Mouse (Mus musculus): ENCODE measurements around the gene Usp42. TPM values are rescaled to one million over a fixed set of nuclear protein-coding genes. Genes with fewer than 3 reads are reported as not detected.

Gene Usp42
- polyA plus RNA-seq, 1 experiment from 2014 or later: 29.1 TPM

DNA sequence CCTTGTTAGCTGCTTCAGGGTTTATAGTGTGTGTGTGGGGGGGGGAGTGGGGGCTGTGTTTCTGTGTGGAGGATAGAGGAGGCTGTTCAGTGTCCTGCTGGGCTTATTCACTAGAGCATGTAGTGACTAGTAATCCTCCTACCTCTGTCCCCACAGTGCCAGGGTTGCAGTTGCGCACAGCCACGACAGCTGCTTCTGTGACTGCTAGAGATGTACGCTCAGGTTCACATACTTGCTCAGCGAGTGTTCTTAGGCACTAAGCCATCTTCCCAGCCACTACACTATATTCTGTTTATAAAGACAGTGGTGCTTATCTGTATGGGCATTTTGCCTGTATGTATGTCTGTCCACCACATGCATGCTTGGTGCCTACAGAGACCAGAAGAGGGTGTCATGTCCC is 54.7 kb downstream of the Usp42 start:
- ATAC-seq (ENCODE audit: low FRiP score): no peak
- 68% methylated on average over 4 of the region's 4 CpGs for WGBS

DNA sequence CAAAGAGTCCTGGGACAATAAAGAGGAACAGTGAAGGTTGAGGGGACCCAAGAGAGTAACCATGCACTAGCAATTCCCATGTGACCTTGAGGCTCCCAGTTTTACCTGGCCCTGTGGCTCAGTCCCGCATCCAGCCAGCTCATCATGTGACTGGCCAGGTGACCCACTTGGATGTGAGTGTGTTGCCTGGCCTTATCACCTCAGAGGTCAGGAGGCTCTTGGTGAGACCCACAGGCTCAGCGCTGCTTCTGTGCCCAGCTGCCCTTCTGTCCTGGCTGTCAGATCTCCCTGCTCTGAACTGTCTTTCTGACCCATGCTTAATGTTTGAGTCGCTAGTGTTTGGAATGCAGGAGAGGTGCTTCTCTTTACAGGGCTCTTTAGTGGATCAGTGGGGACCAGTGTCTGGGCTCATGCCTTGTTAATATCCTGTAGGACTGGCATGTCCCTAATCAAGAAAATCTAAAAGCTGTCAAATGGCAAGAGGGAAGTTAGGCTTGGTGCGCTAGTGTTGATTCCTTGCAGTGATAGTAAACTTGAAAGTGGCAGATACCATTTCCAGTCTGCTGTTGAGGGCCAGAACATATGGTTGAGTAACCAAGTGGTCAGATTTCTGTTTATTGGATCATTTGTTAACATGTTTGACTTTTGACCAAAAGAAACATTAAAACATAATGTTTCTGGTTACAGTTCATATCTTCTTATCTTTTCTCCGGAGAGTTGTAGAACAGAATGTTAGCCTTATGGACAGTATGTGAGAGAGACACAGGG is 55.7 kb downstream of the Usp42 start:
- Histone ChIP-seq H3K4me2 (replicated peaks) (no peak overlapping the region), H3K9me3 (ENCODE audit: control insufficient read depth, low read length) (no peaks in the 10 kb centered on the region), H3K36me3 (replicated peaks; ENCODE audit: control insufficient read depth, insufficient read depth) (no peaks in the 10 kb centered on the region), H3K27ac (no peak overlapping the region), H3K4me3 (replicated peaks; ENCODE audit: low read length) (no peak overlapping the region), H3K4me1 (replicated peaks; ENCODE audit: control insufficient read depth, insufficient read depth, low read length) (no peaks in the 10 kb centered on the region), H3K9ac (no peak overlapping the region), H3K27me3 (ENCODE audit: control insufficient read depth, insufficient read depth, low read length) (no peaks in the 10 kb centered on the region)
- WGBS: 89% methylated on average over 5 of the region's 5 CpGs
- no peak for ATAC-seq (ENCODE audit: low FRiP score)
- DNase-seq (ENCODE audit: low spot score): no peak

More for the DNA sequence above, 54.7 kb downstream of the Usp42 start:
- Histone ChIP-seq H3K4me1 (replicated peaks; ENCODE audit: control insufficient read depth, insufficient read depth, low read length) (no peaks in the 10 kb centered on the region), H3K4me3 (replicated peaks; ENCODE audit: low read length) (no peak overlapping the region), H3K27ac (no peak overlapping the region), H3K9me3 (ENCODE audit: control insufficient read depth, low read length) (no peaks in the 10 kb centered on the region), H3K4me2 (replicated peaks) (no peak overlapping the region), H3K9ac (no peak overlapping the region), H3K27me3 (ENCODE audit: control insufficient read depth, insufficient read depth, low read length) (no peaks in the 10 kb centered on the region), H3K36me3 (replicated peaks; ENCODE audit: control insufficient read depth, insufficient read depth) (no peaks in the 10 kb centered on the region)
- no peak for DNase-seq (ENCODE audit: low spot score)

DNA sequence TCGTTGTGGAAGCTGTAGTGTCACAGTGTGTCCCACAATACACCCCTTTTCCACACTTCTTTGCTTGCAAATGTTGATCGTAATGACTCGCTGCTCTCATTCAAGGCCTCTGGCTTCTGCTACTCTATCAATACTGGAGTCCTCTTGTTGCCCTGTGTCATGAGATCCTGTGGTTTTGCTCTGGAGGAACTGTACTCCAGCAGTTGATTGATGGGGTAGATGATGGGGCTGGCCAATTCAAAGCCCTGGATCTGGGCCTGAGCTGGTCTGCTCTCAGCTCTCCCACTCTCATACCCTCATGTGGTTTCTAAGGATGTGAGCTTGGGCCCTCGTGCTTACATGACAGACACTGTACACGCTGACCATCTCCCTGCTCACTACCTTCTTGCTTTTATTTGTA is 57.5 kb downstream of the Usp42 start:
- Histone ChIP-seq H3K27me3 (ENCODE audit: control insufficient read depth, insufficient read depth, low read length) (no peaks in the 10 kb centered on the region), H3K9ac (no peak overlapping the region), H3K9me3 (ENCODE audit: control insufficient read depth, low read length) (no peaks in the 10 kb centered on the region), H3K4me1 (replicated peaks; ENCODE audit: control insufficient read depth, insufficient read depth, low read length) (no peaks in the 10 kb centered on the region), H3K36me3 (replicated peaks; ENCODE audit: control insufficient read depth, insufficient read depth) (no peaks in the 10 kb centered on the region), H3K4me2 (replicated peaks) (no peak overlapping the region), H3K27ac (no peak overlapping the region), H3K4me3 (replicated peaks; ENCODE audit: low read length) (no peak overlapping the region)
- DNase-seq (ENCODE audit: low spot score): no peak
- 70% methylated on average over 5 of the region's 5 CpGs for WGBS
- no peak for ATAC-seq (ENCODE audit: low FRiP score)

DNA sequence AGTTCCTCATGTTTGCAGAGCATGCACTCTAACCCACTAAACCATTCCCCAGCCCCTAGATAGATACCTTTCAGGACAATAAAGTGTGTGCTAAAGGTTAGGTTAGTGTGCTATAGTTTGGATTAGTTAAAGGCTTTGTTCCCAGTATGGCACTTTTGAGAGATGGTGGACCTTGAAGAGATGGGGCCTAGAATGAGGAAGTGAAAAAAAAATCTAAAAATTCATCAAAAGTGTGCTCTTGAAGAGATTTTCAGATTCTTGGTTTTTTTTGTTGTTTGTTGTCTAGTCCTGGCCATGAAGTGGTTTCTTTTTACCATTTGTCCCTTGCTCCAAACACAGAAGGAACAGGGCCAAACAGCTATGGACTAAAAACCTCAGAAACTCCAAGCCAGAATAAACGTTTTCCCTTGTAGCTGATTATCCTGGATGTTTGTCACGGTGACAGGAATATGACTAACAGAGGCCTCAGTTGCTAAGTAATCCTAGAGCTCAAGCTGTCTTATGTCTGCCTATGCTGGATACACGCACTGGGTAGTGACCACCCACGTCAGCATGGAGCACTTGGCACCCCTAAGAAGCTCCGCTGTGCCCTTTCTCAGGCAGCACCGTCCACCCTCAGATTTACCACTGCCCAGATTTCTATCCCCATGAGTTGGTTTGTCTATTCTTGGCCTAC is 61.2 kb downstream of the Usp42 start:
- Histone ChIP-seq H3K27ac (no peak overlapping the region), H3K4me3 (replicated peaks; ENCODE audit: low read length) (no peak overlapping the region), H3K9me3 (ENCODE audit: control insufficient read depth, low read length) (no peaks in the 10 kb centered on the region), H3K36me3 (replicated peaks; ENCODE audit: control insufficient read depth, insufficient read depth) (no peaks in the 10 kb centered on the region), H3K4me1 (replicated peaks; ENCODE audit: control insufficient read depth, insufficient read depth, low read length) (no peaks in the 10 kb centered on the region), H3K9ac (no peak overlapping the region), H3K27me3 (ENCODE audit: control insufficient read depth, insufficient read depth, low read length) (no peaks in the 10 kb centered on the region), H3K4me2 (replicated peaks) (no peak overlapping the region)
- 85% methylated on average over 6 of the region's 6 CpGs for WGBS
- DNase-seq (ENCODE audit: low spot score) (no peak), ATAC-seq (ENCODE audit: low FRiP score) (no peak)

DNA sequence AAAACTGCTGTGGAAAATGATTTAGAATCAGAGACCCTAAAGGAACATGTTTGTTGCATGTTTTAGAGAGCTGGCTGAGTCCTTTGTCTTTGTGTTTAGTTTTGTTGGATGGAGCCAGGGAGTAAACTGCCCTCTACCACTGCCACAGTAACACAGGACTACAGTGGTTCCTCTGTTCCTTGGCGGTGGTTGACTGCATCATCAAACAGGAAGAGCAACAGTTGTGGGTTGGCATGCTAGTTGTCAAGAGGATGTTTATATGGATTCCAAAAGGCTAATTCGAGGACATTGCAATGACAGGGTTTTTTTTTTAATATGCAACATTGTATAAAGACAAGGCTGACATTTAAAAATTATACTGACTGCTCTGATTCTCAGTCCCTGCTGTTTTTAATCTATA is 62.2 kb downstream of the Usp42 start:
- Histone ChIP-seq H3K4me3 (replicated peaks; ENCODE audit: low read length) (no peak overlapping the region), H3K4me2 (replicated peaks) (no peak overlapping the region), H3K9ac (no peak overlapping the region), H3K4me1 (replicated peaks; ENCODE audit: control insufficient read depth, insufficient read depth, low read length) (no peaks in the 10 kb centered on the region), H3K27me3 (ENCODE audit: control insufficient read depth, insufficient read depth, low read length) (no peaks in the 10 kb centered on the region), H3K27ac (no peak overlapping the region), H3K36me3 (replicated peaks; ENCODE audit: control insufficient read depth, insufficient read depth) (no peaks in the 10 kb centered on the region), H3K9me3 (ENCODE audit: control insufficient read depth, low read length) (no peaks in the 10 kb centered on the region)
- 83% methylated on average over 2 of the region's 2 CpGs for WGBS
- ATAC-seq (ENCODE audit: low FRiP score): no peak
- no peak for DNase-seq (ENCODE audit: low spot score)

DNA sequence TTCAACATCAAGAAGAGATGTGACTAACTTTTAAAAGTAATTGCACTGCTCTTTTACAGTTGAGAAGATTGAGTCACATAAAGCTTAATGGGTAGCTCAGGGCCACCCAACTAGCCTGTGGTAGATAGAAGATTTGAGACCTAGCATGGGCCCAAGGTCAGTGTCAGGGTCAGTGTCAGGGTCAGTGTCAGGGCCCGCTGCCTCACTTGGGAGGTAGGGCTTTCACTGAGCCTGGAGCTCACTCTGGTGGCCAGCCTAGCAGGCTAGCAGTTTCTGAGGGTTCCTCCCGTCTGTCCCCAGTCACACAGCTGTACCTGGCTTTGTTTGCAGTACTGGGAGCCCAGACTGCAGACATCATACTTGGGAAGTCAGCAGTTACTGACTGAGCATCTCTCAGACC is 62.7 kb downstream of the Usp42 start:
- no peaks in the 10 kb centered on the region for H3K9me3 ChIP-seq (ENCODE audit: control insufficient read depth, low read length)
- 46% methylated on average over 2 of the region's 2 CpGs for WGBS
- ATAC-seq (ENCODE audit: low FRiP score) (no peak), DNase-seq (ENCODE audit: low spot score) (no peak)
- H3K4me3 ChIP-seq (replicated peaks; ENCODE audit: low read length): no peak overlapping the region
- no peak overlapping the region for H3K4me2 ChIP-seq (replicated peaks)
- no peaks in the 10 kb centered on the region for H3K36me3 ChIP-seq (replicated peaks; ENCODE audit: control insufficient read depth, insufficient read depth)
- no peaks in the 10 kb centered on the region for H3K4me1 ChIP-seq (replicated peaks; ENCODE audit: control insufficient read depth, insufficient read depth, low read length)
- H3K27me3 ChIP-seq (ENCODE audit: control insufficient read depth, insufficient read depth, low read length): no peaks in the 10 kb centered on the region
- H3K27ac ChIP-seq: no peak overlapping the region
- no peak overlapping the region for H3K9ac ChIP-seq

DNA sequence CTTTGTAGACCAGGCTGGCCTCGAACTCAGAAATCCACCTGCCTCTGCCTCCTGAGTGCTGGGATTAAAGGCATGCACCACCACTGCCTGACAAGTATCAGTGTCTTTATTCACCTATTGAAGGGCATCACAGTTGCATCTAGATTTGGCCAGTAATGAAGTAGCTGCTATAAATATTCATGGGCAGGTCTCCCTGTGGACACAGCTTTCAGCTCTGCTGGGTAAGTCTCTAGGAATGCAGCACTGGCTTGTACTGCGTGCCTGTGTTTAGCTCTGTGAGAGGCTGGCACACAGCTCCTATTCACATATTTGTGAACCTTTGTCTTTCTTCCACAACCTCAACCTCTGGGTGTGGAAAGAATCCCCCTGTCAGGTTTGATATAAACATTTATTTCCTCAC is 63.2 kb downstream of the Usp42 start:
- Histone ChIP-seq H3K36me3 (replicated peaks; ENCODE audit: control insufficient read depth, insufficient read depth) (no peaks in the 10 kb centered on the region), H3K4me2 (replicated peaks) (no peak overlapping the region), H3K4me3 (replicated peaks; ENCODE audit: low read length) (no peak overlapping the region), H3K27ac (no peak overlapping the region), H3K27me3 (ENCODE audit: control insufficient read depth, insufficient read depth, low read length) (no peaks in the 10 kb centered on the region), H3K4me1 (replicated peaks; ENCODE audit: control insufficient read depth, insufficient read depth, low read length) (no peaks in the 10 kb centered on the region), H3K9ac (no peak overlapping the region), H3K9me3 (ENCODE audit: control insufficient read depth, low read length) (no peaks in the 10 kb centered on the region)
- ATAC-seq (ENCODE audit: low FRiP score) (no peak), DNase-seq (ENCODE audit: low spot score) (no peak)
- 45% methylated on average over 2 of the region's 2 CpGs for WGBS

DNA sequence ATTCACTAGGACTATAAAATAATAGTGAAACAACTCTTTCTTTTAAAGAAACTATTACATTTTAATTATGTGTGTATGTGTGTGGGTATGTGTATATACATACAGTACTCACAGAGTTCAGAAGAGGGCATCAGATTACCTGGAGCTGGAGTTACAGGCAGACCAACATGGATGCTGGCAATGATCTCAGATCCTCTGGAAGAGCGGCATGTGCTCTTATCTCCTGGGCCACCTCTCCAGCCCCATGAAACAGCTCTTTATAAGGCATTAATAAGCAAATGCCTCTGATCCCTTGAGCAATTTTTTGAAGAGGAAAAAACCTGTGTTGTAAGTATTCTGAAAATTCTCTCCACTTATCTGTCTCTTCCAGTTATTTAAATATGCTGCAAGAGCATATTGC is 66.1 kb downstream of the Usp42 start:
- no peak for DNase-seq (ENCODE audit: low spot score)
- Histone ChIP-seq H3K9me3 (ENCODE audit: control insufficient read depth, low read length) (no peaks in the 10 kb centered on the region), H3K27me3 (ENCODE audit: control insufficient read depth, insufficient read depth, low read length) (no peaks in the 10 kb centered on the region), H3K27ac (no peak overlapping the region), H3K36me3 (replicated peaks; ENCODE audit: control insufficient read depth, insufficient read depth) (no peaks in the 10 kb centered on the region), H3K4me1 (replicated peaks; ENCODE audit: control insufficient read depth, insufficient read depth, low read length) (no peaks in the 10 kb centered on the region), H3K9ac (no peak overlapping the region), H3K4me2 (replicated peaks) (no peak overlapping the region), H3K4me3 (replicated peaks; ENCODE audit: low read length) (no peak overlapping the region)
- ATAC-seq (ENCODE audit: low FRiP score): no peak
- 90% methylated on average over 1 of the region's 1 CpGs for WGBS

DNA sequence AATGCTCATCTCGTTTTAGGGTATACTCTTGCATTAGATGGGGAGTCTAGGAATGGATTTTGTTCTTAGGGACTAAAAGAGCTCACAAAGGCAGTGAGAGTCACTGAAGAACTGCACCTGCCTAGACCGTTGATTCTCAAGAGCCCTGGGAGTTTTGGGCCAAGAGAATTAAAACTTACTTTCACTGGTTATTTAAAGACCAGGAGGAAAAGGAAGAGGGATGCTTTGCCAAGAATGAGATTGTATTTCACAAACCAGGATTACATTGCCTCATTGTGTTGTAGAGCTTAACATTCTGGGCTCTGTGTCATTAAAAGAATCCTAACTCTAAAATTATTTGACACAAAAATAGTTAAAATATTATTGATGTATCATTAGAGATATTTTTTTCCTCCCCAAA is 66.5 kb downstream of the Usp42 start:
- no peaks in the 10 kb centered on the region for H3K27me3 ChIP-seq (ENCODE audit: control insufficient read depth, insufficient read depth, low read length)
- DNase-seq (ENCODE audit: low spot score) (no peak), ATAC-seq (ENCODE audit: low FRiP score) (no peak)
- H3K4me3 ChIP-seq (replicated peaks; ENCODE audit: low read length): no peak overlapping the region
- no peak overlapping the region for H3K9ac ChIP-seq
- no peak overlapping the region for H3K27ac ChIP-seq
- no peaks in the 10 kb centered on the region for H3K9me3 ChIP-seq (ENCODE audit: control insufficient read depth, low read length)
- no peaks in the 10 kb centered on the region for H3K4me1 ChIP-seq (replicated peaks; ENCODE audit: control insufficient read depth, insufficient read depth, low read length)
- H3K4me2 ChIP-seq (replicated peaks): no peak overlapping the region
- H3K36me3 ChIP-seq (replicated peaks; ENCODE audit: control insufficient read depth, insufficient read depth): no peaks in the 10 kb centered on the region
- 91% methylated on average over 2 of the region's 2 CpGs for WGBS
